Mouse (Mus musculus) heart, embryonic 11.5 days (tissue): ENCODE data around the gene Pnldc1. TPM values are rescaled to one million over a fixed set of nuclear protein-coding genes. Genes with fewer than 3 reads are reported as not detected.
"Not testable (repeated sequence)": the region's sequence is repeated elsewhere in the genome, so short reads cannot be mapped to it uniquely, and the experiment has no call there.

Source experiments
- ATAC-seq: fragments of 200-750 bp; cut with Nextera tagmentation; replicated peaks from 2 replicates; pipeline ENCODE4 v1.8.0; 2017; ENCODE audit warnings: moderate library complexity; ENCODE audit not compliant: insufficient number of reproducible peaks, low FRiP score, low TSS enrichment
- H3K27ac ChIP-seq: fragments of 300-500 bp; sonication (generic); 2 replicates; pipeline ENCODE4 v1.5.1; 2014; ENCODE audit warnings: mild to moderate bottlenecking, low read depth, low read length
- H3K27me3 ChIP-seq: fragments of 300-500 bp; sonication (generic); 2 replicates; pipeline ENCODE4 v1.6.1; 2014; ENCODE audit warnings: mild to moderate bottlenecking, low read length, mixed read lengths; ENCODE audit not compliant: control insufficient read depth, insufficient read depth
- H3K36me3 ChIP-seq: fragments of 300-500 bp; sonication (generic); 2 replicates; pipeline ENCODE4 v1.6.1; 2014; ENCODE audit warnings: mild to moderate bottlenecking, low read length, moderate library complexity, mixed read lengths; ENCODE audit not compliant: control insufficient read depth, insufficient read depth
- H3K4me1 ChIP-seq: fragments of 300-500 bp; sonication (generic); 2 replicates; pipeline ENCODE4 v1.6.1; 2014; ENCODE audit warnings: low read length; ENCODE audit not compliant: control insufficient read depth, insufficient read depth
- H3K4me2 ChIP-seq: fragments of 300-500 bp; sonication (generic); 2 replicates; pipeline ENCODE4 v1.6.1; 2014; ENCODE audit warnings: mild to moderate bottlenecking, moderate library complexity
- H3K4me3 ChIP-seq: fragments of 300-500 bp; sonication (generic); 2 replicates; pipeline ENCODE4 v1.5.1; 2014; ENCODE audit warnings: low read depth, low read length
- H3K9ac ChIP-seq: fragments of 300-500 bp; sonication (generic); 2 replicates; pipeline ENCODE4 v1.6.1; 2014; ENCODE audit warnings: mild to moderate bottlenecking, low read depth, low read length, moderate library complexity
- H3K9me3 ChIP-seq: fragments of 300-500 bp; sonication (generic); replicated peaks from 2 replicates; pipeline ENCODE4 v1.6.1; 2016; ENCODE audit warnings: low read length; ENCODE audit not compliant: control insufficient read depth
- WGBS: fragments of 180-500 bp; shearing (Covaris S2); extraction: QIAGEN DNeasy Blood & Tissue Kit; methylation state at CpG from one replicate; pipeline ENCODE4 v1.1.7; 2014; ENCODE audit not compliant: insufficient replicate concordance; 5-methylcytosine and 5-hydroxymethylcytosine counted together
- polyA plus RNA-seq: library from polyadenylated mRNA; unstranded; fragments of >200 nt; fragmentation: Nextera tagmentation; extraction: Ambion mirVana; gene quantifications from 2 replicates; pipeline ENCODE4 v1.2.1, GENCODE M21; 2014

Pnldc1 gene
- polyA plus RNA-seq, 1 experiment from 2014 or later = 1.7 TPM

DNA sequence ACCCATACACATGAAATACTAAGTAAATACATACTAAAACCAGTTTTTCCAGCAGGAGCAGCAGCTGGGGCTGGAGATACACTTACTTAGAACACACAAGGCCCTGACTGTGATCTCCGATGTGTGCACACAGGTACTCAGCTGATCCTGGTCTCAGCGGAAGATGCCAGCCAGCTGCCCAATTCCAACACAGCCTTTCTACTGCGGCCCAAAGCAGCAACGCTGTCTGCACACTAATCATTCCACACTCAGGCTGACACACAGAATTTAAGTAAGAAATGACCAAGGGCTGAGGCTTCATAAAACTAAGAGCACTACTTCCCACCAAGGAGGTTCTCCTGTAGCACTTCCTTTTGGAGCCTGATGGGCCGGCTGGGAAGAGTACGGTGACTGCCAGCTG, 7.7 kb downstream of the Pnldc1 start:
- no peak overlapping the region for H3K9ac ChIP-seq
- H3K4me2 ChIP-seq = no peak overlapping the region
- no peaks in the 10 kb centered on the region for H3K27me3 ChIP-seq
- 97% methylated on average over 6 of the region's 6 CpGs for WGBS
- no peak overlapping the region for H3K4me3 ChIP-seq
- no peaks in the 10 kb centered on the region for H3K9me3 ChIP-seq
- no peak for ATAC-seq
- H3K4me1 ChIP-seq = no peaks in the 10 kb centered on the region
- peaks cover 18% of the 10 kb centered on the region; the same call in 1 of the 2 replicates for H3K36me3 ChIP-seq
- no peak overlapping the region for H3K27ac ChIP-seq

DNA sequence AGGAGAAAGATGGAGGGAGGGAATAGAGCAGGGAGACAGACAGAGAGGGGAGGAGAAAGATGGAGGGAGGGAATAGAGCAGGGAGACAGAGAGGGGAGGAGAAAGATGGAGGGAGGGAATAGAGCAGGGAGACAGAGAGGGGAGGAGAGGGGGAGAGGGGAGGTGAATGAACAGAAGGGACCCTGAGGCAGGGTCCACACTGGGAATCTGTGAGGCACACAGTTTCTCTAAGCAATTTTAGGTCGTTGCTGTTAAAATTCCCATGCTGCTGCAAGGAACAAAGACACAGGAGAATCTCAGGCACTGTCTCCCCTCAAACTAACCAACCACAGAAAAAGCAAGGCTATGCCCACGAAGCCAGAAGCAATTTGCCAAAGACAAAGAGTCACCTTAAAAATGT, 11.4 kb downstream of the Pnldc1 start:
- H3K27ac ChIP-seq, H3K4me2 ChIP-seq, H3K9me3 ChIP-seq, H3K4me3 ChIP-seq, H3K27me3 ChIP-seq, H3K9ac ChIP-seq, H3K4me1 ChIP-seq, ATAC-seq: not testable (repeated sequence)
- H3K36me3 ChIP-seq = peaks cover 17% of the 10 kb centered on the region; the same call in 1 of the 2 replicates
- WGBS = 46% methylated on average over 2 of the region's 2 CpGs

DNA sequence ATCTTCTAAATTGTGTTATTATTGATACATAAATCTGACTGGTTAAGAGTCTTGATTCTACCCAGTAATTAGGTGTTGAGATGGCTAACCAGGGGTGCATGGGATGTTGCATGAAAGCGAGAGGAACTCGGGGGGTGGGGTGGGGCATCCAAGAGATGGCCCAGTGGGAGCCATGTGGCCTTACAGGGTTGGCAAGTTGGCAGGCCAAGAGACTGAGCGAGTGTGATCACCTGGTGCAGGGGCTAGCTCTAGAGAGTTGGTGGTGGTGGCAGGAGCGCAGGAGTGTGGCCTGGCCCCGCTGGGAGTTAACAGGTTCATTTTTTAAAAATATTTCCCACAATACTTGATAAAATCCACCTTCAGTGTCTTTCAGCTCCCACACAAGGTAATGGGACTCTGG, 12.4 kb downstream of the Pnldc1 start:
- H3K36me3 ChIP-seq = peaks cover 14% of the 10 kb centered on the region; the same call in 1 of the 2 replicates
- H3K27me3 ChIP-seq = no peaks in the 10 kb centered on the region
- WGBS = 89% methylated on average over 5 of the region's 5 CpGs
- no peak for ATAC-seq
- no peak overlapping the region for H3K4me2 ChIP-seq
- H3K9ac ChIP-seq = no peak overlapping the region
- H3K9me3 ChIP-seq = no peaks in the 10 kb centered on the region
- H3K4me1 ChIP-seq = no peaks in the 10 kb centered on the region
- no peak overlapping the region for H3K27ac ChIP-seq
- H3K4me3 ChIP-seq = no peak overlapping the region

DNA sequence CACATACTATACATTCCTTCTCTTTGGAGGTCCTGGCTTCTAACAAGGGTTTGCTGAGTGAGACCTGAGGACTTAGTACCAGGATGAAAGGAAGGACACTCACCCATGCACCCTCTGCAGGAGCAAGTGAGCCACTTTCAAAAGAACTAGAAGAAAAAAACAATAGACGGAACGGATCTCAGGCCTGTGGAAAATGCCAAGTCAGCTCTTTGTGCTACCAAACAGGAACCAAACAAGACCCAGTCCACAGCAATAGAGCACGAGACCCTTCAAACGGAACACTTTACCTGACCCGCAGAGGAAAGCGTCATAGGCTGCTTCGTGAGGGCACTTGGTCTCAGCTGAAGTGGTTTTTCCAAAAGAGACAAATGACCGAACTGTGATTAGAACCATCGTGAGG, 18.0 kb downstream of the Pnldc1 start:
- H3K9me3 ChIP-seq = no peaks in the 10 kb centered on the region
- no peak for ATAC-seq
- no peak overlapping the region for H3K9ac ChIP-seq
- H3K27me3 ChIP-seq = no peaks in the 10 kb centered on the region
- H3K36me3 ChIP-seq = peaks cover 2% of the 10 kb centered on the region; the same call in 1 of the 2 replicates
- peaks cover 5% of the 10 kb centered on the region for H3K4me1 ChIP-seq
- no peak overlapping the region for H3K4me3 ChIP-seq
- 74% methylated on average over 9 of the region's 9 CpGs for WGBS
- H3K27ac ChIP-seq = no peak overlapping the region
- no peak overlapping the region for H3K4me2 ChIP-seq

DNA sequence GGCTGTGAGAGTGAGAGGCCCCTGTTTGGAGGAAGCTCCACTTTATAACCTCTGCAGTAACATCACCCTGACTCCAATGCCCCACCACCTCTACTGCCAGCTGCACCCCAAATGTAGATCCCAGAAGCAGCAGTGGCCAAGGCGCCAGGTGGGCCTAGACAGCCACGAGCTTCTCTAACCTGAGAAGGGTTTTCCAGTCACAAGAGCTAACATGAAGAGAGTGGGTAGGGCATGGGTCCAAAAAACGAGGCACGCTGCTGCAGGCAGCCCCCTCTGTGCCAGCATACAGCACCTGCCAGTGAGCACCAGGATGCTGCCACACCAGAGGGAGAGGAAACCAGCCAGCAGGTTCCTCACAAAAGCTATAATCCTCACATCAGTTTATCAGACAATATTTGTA, 19.0 kb downstream of the Pnldc1 start:
- Histone ChIP-seq H3K9me3 (no peaks in the 10 kb centered on the region), H3K4me2 (no peak overlapping the region), H3K36me3 (0 out of 2 replicates have a peak, but pooled peaks cover 2% of the 10 kb centered on the region), H3K4me1 (peaks cover 5% of the 10 kb centered on the region), H3K27ac (no peak overlapping the region), H3K4me3 (no peak overlapping the region), H3K27me3 (no peaks in the 10 kb centered on the region), H3K9ac (no peak overlapping the region)
- WGBS = 92% methylated on average over 4 of the region's 4 CpGs
- no peak for ATAC-seq

DNA sequence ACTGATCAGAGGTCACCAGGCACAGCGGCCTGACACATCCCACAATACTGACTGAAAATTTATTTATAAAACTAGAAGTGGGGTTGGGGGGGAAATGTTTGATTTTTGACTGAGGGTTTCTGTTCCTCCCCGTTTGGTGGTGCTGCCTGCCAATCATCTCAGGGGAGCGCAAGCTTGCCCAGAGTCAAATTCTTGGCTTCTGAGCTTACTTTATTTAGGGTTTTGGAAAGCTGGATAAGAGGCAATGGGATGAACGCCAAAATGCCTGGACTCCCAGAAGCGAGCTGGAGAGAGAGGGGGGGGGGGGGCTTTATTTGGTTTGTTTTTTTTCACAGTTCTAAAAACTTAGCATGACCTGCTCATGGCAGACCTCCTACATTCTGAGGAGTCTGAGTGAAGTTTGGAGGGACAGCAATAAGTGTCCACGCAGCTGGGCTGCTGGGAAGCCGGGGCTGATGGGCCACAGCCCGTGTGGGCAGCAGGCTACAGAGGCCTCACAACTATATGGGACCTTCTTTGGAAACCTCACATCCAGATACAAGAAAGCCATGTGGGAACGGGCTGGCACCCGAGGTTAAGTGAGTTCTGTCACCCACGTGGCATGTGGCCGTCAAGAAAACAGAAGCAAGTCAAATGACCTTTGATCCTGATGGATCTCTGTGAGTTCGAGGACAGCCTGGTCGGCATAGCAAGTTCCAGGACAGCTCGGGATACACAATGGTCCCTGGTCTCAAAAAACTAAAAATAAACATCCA, 22.8 kb downstream of the Pnldc1 start:
- H3K4me3 ChIP-seq = no peak overlapping the region
- no peak overlapping the region for H3K9ac ChIP-seq
- no peak overlapping the region for H3K27ac ChIP-seq
- H3K27me3 ChIP-seq = no peaks in the 10 kb centered on the region
- no peak overlapping the region for H3K4me2 ChIP-seq
- no peak for ATAC-seq
- H3K36me3 ChIP-seq = 0 out of 2 replicates have a peak, but pooled peaks cover 2% of the 10 kb centered on the region
- H3K4me1 ChIP-seq = peaks cover 5% of the 10 kb centered on the region
- no peaks in the 10 kb centered on the region for H3K9me3 ChIP-seq
- 73% methylated on average over 15 of the region's 15 CpGs for WGBS

DNA sequence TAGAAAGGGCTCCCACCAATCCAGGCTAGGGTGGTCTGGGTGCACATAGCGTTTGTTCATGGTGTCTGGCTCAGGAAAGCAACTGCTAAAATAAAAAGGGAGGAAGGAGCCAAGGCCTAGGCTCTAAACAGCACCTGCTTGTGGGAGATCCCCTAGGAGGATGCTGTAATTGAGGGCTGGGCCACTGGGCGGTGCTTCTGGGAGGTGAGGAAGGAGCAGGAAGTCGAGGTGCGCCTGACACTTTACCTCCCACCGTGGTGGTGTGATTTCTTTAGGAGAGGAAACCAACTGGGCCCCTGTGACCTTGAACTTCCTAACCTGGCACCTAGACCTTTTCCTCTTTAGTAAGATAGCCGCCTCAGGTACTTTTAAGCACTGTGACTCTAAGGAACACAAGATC, 23.4 kb downstream of the Pnldc1 start:
- Histone ChIP-seq H3K27ac (no peak overlapping the region), H3K9me3 (no peaks in the 10 kb centered on the region)

DNA sequence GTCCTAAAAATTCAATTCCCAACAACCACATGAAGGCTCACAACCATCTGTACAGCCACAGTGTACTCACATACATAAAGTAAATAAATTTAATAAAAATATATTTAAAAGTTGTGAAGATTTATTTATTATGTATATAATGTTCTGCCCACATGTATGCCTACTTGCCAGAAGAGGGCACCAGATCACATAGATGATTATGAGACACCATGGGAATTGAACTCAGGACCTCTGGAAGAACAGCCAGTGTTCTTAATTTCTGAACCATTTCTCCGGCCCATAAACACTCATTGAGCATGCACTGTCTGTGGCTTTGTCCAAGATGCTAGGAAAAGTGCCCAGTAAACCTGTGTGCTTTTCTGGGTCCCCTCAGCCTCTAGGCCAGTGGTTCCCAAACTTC, 28.8 kb downstream of the Pnldc1 start:
- Histone ChIP-seq H3K4me1 (peaks cover 2% of the 10 kb centered on the region; the same call in 1 of the 2 replicates), H3K36me3 (no peaks in the 10 kb centered on the region), H3K4me2 (no peak overlapping the region), H3K9me3 (no peaks in the 10 kb centered on the region), H3K9ac (no peak overlapping the region), H3K27me3 (no peaks in the 10 kb centered on the region), H3K4me3 (no peak overlapping the region), H3K27ac (no peak overlapping the region)
- no peak for ATAC-seq
- 83% methylated on average over 1 of the region's 1 CpGs for WGBS

More for the DNA sequence above, 23.4 kb downstream of the Pnldc1 start:
- no peak overlapping the region for H3K4me3 ChIP-seq
- no peaks in the 10 kb centered on the region for H3K27me3 ChIP-seq
- H3K9ac ChIP-seq = no peak overlapping the region
- 31% methylated on average over 6 of the region's 6 CpGs for WGBS
- H3K4me2 ChIP-seq = no peak overlapping the region
- H3K4me1 ChIP-seq = peaks cover 5% of the 10 kb centered on the region
- ATAC-seq = no peak
- 0 out of 2 replicates have a peak, but pooled peaks cover 2% of the 10 kb centered on the region for H3K36me3 ChIP-seq

DNA sequence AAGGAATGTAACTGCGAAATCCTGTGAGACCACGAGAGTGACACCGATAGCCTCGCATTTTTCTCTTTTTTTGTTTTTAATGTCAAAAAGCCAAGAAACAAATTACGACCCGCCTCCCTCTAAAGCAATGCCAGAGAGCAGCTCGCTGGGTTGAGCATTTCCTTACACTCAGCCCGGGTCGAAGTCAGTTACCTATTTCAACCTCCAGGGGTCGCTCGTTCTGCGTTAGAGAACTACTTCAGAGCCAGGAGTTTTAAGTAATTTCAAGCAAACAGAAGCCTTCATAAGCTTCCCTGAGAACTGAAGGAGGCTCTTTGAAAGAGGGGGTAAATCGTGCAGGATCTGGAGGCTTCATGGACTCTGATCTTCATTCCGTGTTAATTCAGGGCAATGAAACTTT, 29.9 kb downstream of the Pnldc1 start:
- WGBS = 6% methylated on average over 14 of the region's 14 CpGs
- H3K27ac ChIP-seq = no peak overlapping the region
- no peaks in the 10 kb centered on the region for H3K27me3 ChIP-seq
- 0 out of 2 replicates have a peak overlapping the region, but pooled peaks have one; percentile 43 for H3K9ac ChIP-seq
- ATAC-seq = no peak
- peak overlapping the region; percentile 60 for H3K4me2 ChIP-seq
- peak overlapping the region; percentile 21; the same call in 1 of the 2 replicates for H3K4me3 ChIP-seq
- no peaks in the 10 kb centered on the region for H3K9me3 ChIP-seq
- H3K36me3 ChIP-seq = no peaks in the 10 kb centered on the region
- peaks cover 2% of the 10 kb centered on the region; the same call in 1 of the 2 replicates for H3K4me1 ChIP-seq
